Mouse (Mus musculus) forebrain, embryonic 10.5 days (tissue): ENCODE measurements at regions not wholly inside any gene's neighbourhood (a gene's known extent, or its start where the extent isn't known, plus 50 kb on each side); places are given as distances from the start of the nearest gene placed in this dataset.
A peak's percentile ranks its signal among the peaks of the same experiment; 100 is the strongest.

Source experiments
- DNase-seq: peaks from one replicate; pipeline ENCODE4 v3.0.0-alpha.2; 2017; ENCODE audit warnings: low spot score; ENCODE audit errors: extremely low spot score
- H3K27ac ChIP-seq: fragments of 300-500 bp; sonication (generic); 2 replicates; pipeline ENCODE4 v1.5.1; 2016; ENCODE audit warnings: mild to moderate bottlenecking
- H3K27me3 ChIP-seq: fragments of 300-500 bp; sonication (generic); 2 replicates; pipeline ENCODE4 v1.6.1; 2016; ENCODE audit warnings: mild to moderate bottlenecking; ENCODE audit not compliant: poor library complexity, severe bottlenecking
- H3K36me3 ChIP-seq: fragments of 300-500 bp; sonication (generic); replicated peaks from 2 replicates; pipeline ENCODE4 v1.6.1; 2016; ENCODE audit warnings: mild to moderate bottlenecking, moderate library complexity
- H3K4me1 ChIP-seq: fragments of 300-500 bp; sonication (generic); 2 replicates; pipeline ENCODE4 v1.6.1; 2016
- H3K4me3 ChIP-seq: fragments of 300-500 bp; sonication (generic); 2 replicates; pipeline ENCODE4 v1.5.1; 2016; ENCODE audit warnings: mild to moderate bottlenecking, moderate library complexity
- H3K9me3 ChIP-seq: fragments of 300-500 bp; sonication (generic); 2 replicates; pipeline ENCODE4 v1.6.1; 2016; ENCODE audit warnings: mild to moderate bottlenecking, moderate library complexity
- WGBS: fragments of 180-500 bp; shearing (Covaris S2); methylation state at CpG from one replicate; pipeline ENCODE4 v1.1.7; 2016; 5-methylcytosine and 5-hydroxymethylcytosine counted together

DNA sequence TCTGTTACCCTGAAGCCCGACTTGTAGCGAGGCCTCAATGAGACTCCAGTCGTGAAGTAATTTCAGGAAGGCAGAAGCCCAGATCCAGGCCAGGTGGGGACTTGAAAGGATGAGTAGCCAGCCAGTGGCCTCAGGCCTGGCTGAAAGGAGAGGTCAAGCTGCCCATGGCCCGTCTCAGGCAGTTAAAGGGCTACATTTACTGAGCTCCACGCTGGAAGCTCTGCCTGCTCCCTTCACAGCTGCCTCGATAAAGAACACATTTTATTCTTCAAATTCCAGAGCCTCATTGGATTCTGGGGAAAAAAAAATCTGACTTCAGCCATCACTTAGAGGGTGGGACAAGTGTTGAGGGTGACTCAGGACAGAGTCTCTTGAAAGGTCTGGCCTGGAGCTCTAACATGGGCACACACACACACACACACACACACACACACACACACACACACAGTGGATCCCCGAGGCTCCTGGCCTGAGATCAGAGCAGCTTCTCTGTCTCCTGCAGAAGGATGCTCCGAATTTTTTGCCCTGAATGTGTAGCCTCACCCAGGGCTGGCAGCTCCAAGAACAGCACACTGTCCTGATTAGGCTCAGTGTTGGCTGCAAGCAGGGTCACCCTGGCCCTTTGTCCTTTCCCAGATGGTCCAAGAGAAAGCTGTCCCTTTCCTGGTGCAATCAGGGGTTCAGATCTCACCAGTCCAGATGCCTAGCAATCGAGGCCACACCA, 53.0 kb downstream of the Gadd45g start:
- WGBS: 60% methylated on average over 9 of the region's 9 CpGs
- Histone ChIP-seq H3K4me1 (peaks cover 42% of the 10 kb centered on the region), H3K36me3 (no peaks in the 10 kb centered on the region), H3K27ac (peak overlapping the region; percentile 40), H3K9me3 (peaks cover 9% of the 10 kb centered on the region; the same call in 1 of the 2 replicates), H3K27me3 (peaks cover 40% of the 10 kb centered on the region), H3K4me3 (no peak overlapping the region)
- DNase-seq: no peak

DNA sequence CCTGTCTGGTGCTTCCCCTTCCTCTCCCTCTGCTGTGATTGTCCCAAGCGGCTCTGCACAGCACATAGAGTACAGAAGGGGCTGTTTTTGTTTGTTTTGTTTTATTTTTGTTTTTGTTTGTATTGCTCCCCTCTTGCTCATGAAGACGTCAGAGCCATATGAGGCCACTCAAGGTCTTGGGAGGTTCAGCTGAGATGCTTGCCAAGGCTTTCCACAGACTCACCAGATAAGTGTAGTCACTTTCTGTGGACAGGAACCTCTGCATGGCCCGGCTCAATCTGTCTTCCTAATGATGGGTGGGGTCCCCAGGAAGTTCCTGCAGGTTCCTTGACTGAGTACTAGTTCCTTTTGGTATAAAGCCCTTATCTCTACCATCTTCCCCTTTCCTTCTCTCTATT, 53.6 kb downstream of the Gadd45g start:
- peak overlapping the region; percentile 40; the same call in 1 of the 2 replicates for H3K27ac ChIP-seq
- 79% methylated on average over 3 of the region's 3 CpGs for WGBS
- no peak overlapping the region for H3K4me3 ChIP-seq
- peaks cover 46% of the 10 kb centered on the region for H3K27me3 ChIP-seq
- H3K9me3 ChIP-seq: peaks cover 3% of the 10 kb centered on the region; the same call in 1 of the 2 replicates
- no peaks in the 10 kb centered on the region for H3K36me3 ChIP-seq
- peaks cover 44% of the 10 kb centered on the region for H3K4me1 ChIP-seq
- no peak for DNase-seq

DNA sequence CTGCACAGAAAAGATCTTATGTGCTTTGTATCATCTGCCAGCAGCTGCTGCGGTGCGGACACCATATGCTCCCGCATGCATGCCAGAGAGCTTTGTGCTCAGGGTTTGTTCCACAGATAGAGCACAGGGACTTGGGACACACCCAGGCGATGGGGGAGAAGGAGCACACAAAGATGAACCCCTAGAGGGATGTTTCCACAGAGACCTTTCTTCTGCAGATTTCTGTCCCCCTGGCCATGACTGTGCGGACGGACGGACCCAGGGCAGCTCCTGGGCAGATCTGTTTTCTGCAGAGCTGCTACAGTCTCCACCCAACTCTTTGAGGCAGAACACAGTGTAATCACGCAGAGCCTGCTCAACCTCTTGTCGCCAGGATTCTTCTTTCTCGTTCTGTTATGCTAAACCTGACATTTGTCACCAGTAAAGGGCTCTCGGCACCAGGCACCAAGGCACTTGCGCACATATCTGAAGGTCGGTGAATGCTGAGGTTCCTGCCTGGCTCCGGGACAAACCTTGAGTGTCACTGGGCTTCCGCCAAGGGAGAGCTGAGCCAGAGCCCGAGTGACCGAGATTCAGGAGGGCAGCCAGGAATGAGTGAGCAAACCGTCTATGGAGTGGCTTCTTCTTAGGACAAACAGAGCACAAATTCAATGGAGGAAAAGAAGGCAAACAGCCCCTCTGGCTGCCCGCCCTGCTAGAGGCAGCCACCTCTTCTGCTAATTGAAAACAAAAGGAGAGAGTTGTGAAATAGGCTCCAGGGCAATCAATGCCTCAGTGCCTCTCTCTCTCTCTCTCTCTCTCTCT, 56.2 kb downstream of the Gadd45g start:
- no peaks in the 10 kb centered on the region for H3K9me3 ChIP-seq
- 53% methylated on average over 19 of the region's 19 CpGs for WGBS
- no peak overlapping the region; the same call in 1 of the 2 replicates for H3K4me3 ChIP-seq
- H3K27ac ChIP-seq: peak overlapping the region; percentile 80
- H3K36me3 ChIP-seq: no peaks in the 10 kb centered on the region
- peaks cover 72% of the 10 kb centered on the region for H3K27me3 ChIP-seq
- no peak for DNase-seq
- H3K4me1 ChIP-seq: peaks cover 46% of the 10 kb centered on the region

DNA sequence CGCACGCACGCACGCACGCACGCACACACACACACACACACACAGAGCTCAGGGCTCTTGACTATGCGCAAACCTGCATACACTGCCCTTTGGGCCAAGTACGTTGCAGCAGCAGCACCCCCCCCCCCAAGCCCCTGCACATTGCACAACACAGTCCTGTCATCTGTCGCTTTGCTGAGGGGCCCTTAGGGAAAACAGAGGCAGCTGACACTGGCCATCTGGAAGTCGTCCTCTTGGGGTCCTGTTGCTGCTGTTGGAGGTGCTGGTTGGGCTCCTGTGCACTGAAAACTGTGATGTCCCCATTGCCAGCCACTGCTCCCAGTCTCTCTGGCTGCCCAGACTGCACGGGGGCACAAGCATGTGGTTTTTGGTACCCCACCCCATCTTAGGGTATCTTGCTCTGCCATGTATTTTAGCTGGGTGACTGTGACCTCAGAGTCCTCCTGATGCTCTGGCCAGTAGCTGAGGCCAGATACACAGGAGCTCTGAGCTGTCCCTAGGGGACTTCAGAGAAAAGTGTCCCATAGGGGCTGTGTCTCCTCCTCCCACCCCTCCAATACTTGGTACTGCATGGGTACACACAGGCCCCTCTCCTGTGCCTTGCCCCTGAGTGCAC, 57.0 kb downstream of the Gadd45g start:
- Histone ChIP-seq H3K9me3 (no peaks in the 10 kb centered on the region), H3K27ac (peak overlapping the region; percentile 80), H3K4me1 (peaks cover 43% of the 10 kb centered on the region), H3K36me3 (no peaks in the 10 kb centered on the region), H3K27me3 (peaks cover 79% of the 10 kb centered on the region), H3K4me3 (no peak overlapping the region)
- no peak for DNase-seq
- WGBS: 74% methylated on average over 11 of the region's 11 CpGs

DNA sequence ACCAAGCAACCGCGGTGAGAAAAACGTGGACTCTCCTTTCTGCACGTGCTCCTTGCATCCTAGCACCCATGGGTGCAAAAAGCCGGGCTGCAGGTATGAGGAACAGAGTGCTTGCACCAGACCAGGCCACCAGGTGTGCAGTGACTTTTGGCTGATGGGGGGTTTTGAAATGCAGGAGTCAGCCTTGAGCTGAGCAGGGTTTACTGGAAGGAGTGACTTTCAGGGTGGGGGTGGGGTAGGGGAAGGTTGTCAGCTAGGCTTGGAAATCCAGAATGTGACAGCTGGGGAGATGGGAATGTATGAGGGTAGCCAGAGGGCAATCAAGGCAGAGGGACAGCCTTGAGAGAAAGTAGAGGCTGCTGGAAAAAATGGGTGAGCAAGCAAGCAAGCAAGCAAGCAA, 58.8 kb downstream of the Gadd45g start:
- Histone ChIP-seq H3K4me3 (no peak overlapping the region), H3K36me3 (no peaks in the 10 kb centered on the region), H3K27me3 (peaks cover 84% of the 10 kb centered on the region), H3K27ac (no peak overlapping the region), H3K4me1 (peaks cover 31% of the 10 kb centered on the region), H3K9me3 (no peaks in the 10 kb centered on the region)
- 80% methylated on average over 5 of the region's 5 CpGs for WGBS
- no peak for DNase-seq

DNA sequence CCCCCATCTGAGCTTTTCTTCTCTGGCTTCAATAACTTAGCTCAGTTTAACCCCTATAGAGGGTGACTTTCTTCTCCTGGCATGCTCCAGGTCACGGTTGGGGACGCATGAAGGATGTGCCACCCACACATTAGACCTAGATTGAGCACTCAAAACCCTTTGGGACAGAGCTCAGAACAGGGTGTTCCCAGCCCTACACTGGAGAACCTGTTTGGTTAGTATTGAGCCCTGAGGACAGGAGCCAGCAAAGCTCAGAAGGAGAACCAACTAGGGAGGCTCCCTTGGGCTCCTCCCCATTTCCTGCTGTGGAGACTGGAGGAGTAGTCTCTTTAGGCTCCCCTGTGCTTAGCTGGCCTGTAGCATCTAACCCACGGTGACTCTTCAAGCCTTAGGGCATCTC, 59.6 kb downstream of the Gadd45g start:
- no peaks in the 10 kb centered on the region for H3K9me3 ChIP-seq
- DNase-seq: no peak
- no peak overlapping the region for H3K4me3 ChIP-seq
- no peak overlapping the region for H3K27ac ChIP-seq
- WGBS: 75% methylated on average over 3 of the region's 3 CpGs
- no peaks in the 10 kb centered on the region for H3K36me3 ChIP-seq
- peaks cover 31% of the 10 kb centered on the region for H3K4me1 ChIP-seq
- H3K27me3 ChIP-seq: peaks cover 85% of the 10 kb centered on the region

DNA sequence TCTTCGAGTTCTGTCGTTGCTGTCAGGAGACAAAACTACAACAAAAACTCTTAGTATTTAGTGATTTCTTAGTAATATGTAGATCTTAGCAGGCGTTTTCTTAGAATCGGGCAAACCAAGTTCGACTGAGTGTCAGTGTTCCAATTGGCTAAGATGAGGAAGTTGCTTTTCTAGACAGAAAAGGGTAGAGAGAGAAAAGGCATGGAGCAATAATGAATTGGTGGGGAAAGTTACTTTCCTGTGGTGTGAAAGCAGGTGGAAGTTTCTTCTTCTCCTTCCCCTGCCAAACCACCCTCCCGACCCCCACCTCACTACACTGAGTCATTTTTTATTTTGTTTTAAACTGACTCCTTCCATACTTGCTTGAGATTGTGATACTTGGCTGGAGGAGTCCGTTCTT, 62.0 kb downstream of the Gadd45g start:
- no peak for DNase-seq
- Histone ChIP-seq H3K36me3 (no peaks in the 10 kb centered on the region), H3K27me3 (peaks cover 89% of the 10 kb centered on the region), H3K9me3 (no peaks in the 10 kb centered on the region), H3K27ac (no peak overlapping the region), H3K4me3 (no peak overlapping the region), H3K4me1 (peaks cover 17% of the 10 kb centered on the region)
- WGBS: 86% methylated on average over 7 of the region's 7 CpGs

DNA sequence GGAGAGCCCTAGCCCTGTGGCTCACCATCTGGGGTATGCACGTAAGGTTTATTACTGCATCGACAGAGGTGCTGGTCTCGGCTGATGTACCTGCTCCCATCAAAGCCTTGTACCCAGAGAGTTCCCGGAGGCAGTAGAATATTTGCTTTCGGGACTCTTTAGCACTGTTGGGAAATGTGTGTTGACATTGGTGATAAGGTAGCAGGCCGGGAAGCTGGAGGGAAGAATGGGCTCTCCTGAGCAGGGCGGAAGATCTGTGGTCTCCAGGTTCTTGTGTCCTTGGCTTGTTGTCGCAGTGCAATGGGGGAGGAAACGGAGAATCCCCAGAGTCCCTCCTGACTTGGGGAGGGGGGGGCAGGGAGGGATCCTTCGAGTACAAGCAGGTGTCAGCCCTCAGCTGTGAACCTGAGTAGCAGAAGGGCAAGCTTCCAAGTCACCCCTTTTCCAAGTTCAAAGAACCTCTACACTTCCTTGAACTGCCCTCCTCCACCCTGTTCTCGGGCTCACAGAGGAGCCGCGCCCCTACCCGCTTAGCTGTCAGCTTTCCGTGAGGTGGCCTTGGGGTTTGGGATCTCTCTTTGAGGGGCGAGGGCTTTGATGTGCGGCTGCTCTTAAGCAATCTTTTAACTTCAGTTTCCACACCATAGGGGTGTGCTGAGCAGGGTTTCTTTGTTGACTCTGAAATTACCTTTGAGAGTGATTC, 65.0 kb downstream of the Gadd45g start:
- Histone ChIP-seq H3K4me1 (peaks cover 7% of the 10 kb centered on the region), H3K27me3 (peaks cover 91% of the 10 kb centered on the region), H3K9me3 (no peaks in the 10 kb centered on the region), H3K36me3 (no peaks in the 10 kb centered on the region), H3K27ac (no peak overlapping the region), H3K4me3 (no peak overlapping the region)
- DNase-seq: no peak
- WGBS: 64% methylated on average over 17 of the region's 17 CpGs

DNA sequence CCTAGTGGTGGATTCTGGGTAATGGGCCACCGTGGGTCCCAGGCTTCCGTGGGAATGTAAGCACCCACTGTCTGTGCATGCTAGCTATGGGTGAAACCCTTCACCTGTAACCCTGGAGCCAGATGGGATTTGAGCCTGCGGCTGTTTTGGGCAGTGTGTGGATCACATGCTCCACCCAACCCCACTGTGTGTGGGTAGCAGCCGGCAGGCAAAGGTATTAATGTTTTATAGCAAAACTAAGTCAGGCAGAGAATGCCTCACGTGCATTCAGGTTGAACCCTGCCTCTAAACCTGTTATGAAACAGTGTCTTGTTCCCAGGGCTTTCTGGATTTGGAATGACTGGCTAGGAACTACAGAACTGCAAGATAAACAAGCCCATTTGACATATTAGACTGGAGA, 66.0 kb downstream of the Gadd45g start:
- Histone ChIP-seq H3K4me3 (no peak overlapping the region), H3K36me3 (no peaks in the 10 kb centered on the region), H3K27me3 (peaks cover 91% of the 10 kb centered on the region), H3K9me3 (no peaks in the 10 kb centered on the region), H3K27ac (no peak overlapping the region), H3K4me1 (peaks cover 17% of the 10 kb centered on the region)
- DNase-seq: no peak
- WGBS: 82% methylated on average over 5 of the region's 5 CpGs

DNA sequence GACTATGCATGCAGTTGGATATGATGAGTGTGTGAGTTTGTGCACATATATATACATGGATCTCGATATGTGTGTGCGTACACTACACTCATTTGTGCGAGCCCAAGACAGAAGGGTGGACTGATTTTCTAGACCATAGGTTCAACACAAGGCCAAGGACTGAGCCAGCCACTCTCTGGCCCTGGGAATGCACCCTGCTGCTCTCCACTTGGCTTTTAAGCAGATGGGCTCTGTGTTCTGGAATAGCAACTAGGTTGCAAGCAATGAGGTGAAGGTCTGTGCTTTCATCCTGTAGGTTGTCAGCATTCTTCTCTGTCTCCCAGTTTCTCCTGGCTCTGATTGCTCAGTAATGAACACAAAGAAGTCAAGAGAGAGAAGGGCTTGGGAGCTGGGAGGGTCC, 66.5 kb downstream of the Gadd45g start:
- 93% methylated on average over 3 of the region's 3 CpGs for WGBS
- peaks cover 22% of the 10 kb centered on the region for H3K4me1 ChIP-seq
- H3K27me3 ChIP-seq: peaks cover 91% of the 10 kb centered on the region

DNA sequence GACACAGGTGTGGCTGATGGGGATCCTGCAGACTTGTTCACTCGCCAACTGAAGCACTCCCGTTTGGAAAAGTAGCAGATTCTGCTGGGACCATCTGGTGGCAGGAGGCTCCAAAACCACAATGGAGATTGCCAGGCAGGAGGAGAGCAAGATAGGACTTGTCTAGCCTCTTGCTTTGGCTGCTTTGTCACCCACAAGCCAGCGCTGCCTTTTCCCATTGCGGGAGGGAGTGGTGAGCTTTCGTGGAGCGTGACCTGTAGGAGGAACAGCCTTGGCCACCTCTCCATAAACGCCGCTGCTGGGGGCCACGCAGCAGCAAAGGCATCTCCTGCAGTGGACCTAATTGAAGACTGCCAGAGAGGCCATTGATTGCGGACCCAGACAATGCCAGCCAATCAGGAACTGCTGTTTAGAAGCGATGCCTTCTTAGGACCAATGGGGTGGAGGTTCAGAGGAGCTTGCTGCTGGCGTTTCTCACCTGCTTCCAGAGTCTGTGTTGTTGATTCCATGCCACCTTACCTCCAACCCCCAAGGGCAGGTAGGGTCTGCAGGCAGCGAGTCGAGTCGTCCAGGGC, 70.3 kb downstream of the Gadd45g start:
- DNase-seq: no peak
- Histone ChIP-seq H3K9me3 (no peaks in the 10 kb centered on the region), H3K27me3 (peaks cover 100% of the 10 kb centered on the region), H3K4me3 (no peak overlapping the region), H3K27ac (peak overlapping the region; percentile 85), H3K4me1 (peaks cover 57% of the 10 kb centered on the region), H3K36me3 (no peaks in the 10 kb centered on the region)
- 24% methylated on average over 15 of the region's 15 CpGs for WGBS

More for the DNA sequence above, 66.5 kb downstream of the Gadd45g start:
- no peak for DNase-seq
- Histone ChIP-seq H3K36me3 (no peaks in the 10 kb centered on the region), H3K27ac (no peak overlapping the region), H3K9me3 (no peaks in the 10 kb centered on the region), H3K4me3 (no peak overlapping the region)

DNA sequence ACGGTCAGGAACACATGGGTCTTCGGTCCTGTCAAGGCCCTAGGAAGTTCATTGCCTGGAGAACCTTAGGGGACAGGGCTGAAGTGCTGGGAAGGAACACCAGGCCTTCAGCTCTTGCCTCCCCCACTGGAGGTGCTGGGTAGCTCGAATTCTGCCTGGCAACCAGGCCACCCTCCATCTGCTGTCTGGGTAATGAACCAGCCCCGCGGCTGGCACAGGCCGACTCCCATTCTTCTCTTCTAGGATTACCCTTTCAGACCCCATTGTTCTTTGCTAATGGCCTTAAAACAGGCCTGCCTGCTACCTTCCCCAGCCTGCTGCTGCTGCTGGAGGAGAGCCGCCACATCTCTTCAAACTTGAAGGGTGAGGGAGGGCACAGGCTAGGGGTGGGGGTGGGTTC, 71.2 kb downstream of the Gadd45g start:
- peak overlapping the region; percentile 85 for H3K27ac ChIP-seq
- no peaks in the 10 kb centered on the region for H3K36me3 ChIP-seq
- peak; percentile 45 for DNase-seq
- H3K9me3 ChIP-seq: no peaks in the 10 kb centered on the region
- WGBS: 22% methylated on average over 7 of the region's 7 CpGs
- H3K27me3 ChIP-seq: peaks cover 100% of the 10 kb centered on the region
- H3K4me3 ChIP-seq: no peak overlapping the region
- peaks cover 63% of the 10 kb centered on the region for H3K4me1 ChIP-seq
